Mouse (Mus musculus) E14TG2a.4 (cell line): ENCODE measurements around the gene Prok1.

Experiments used
- H3K27me3 ChIP-seq: 2 replicates; pipeline ENCODE4 v1.6.1; 2014; ENCODE audit warnings: low read length, control low read depth; ENCODE audit not compliant: insufficient read depth
- H3K36me3 ChIP-seq: 2 replicates; pipeline ENCODE4 v1.6.1; 2014; ENCODE audit warnings: low read length, control low read depth; ENCODE audit not compliant: insufficient read depth
- H3K4me1 ChIP-seq: replicated peaks from 2 replicates; pipeline ENCODE4 v1.6.1; 2014; ENCODE audit warnings: low read depth, low read length, control low read depth
- H3K4me3 ChIP-seq: replicated peaks from 2 replicates; pipeline ENCODE4 v1.5.1; 2014; ENCODE audit warnings: mild to moderate bottlenecking, low read length
- H3K9me3 ChIP-seq: 2 replicates; pipeline ENCODE4 v1.6.1; 2014; ENCODE audit warnings: low read length, control low read depth
- CTCF ChIP-seq: conservative IDR thresholded peaks from 2 replicates; pipeline ENCODE4 v1.5.1; 2014; ENCODE audit warnings: low read length
- NANOG ChIP-seq: IDR thresholded peaks from 2 replicates; pipeline ENCODE4 v1.6.1; 2014; ENCODE audit warnings: borderline replicate concordance, low read length, mixed read lengths
- POU5F1 ChIP-seq: IDR thresholded peaks from 2 replicates; pipeline ENCODE4 v1.6.1; 2014; ENCODE audit warnings: low read length, borderline replicate concordance

Gene Prok1

GRCm38 (mm10) chr3:107266814-107267345 is 27.4 kb upstream of the Prok1 start:
- Histone ChIP-seq H3K4me1 (no peaks in the 10 kb centered on the region), H3K27me3 (no peaks in the 10 kb centered on the region), H3K4me3 (no peak overlapping the region), H3K9me3 (no peaks in the 10 kb centered on the region), H3K36me3 (no peaks in the 10 kb centered on the region)
- TF ChIP-seq CTCF = no peak
- TF ChIP-seq NANOG = no peak
- TF ChIP-seq POU5F1 = no peak

- no peaks in the 10 kb centered on the region for H3K4me1 ChIP-seq
- H3K9me3 ChIP-seq = no peaks in the 10 kb centered on the region
- H3K36me3 ChIP-seq = no peaks in the 10 kb centered on the region
- no peaks in the 10 kb centered on the region for H3K27me3 ChIP-seq
- TF ChIP-seq NANOG = no peak
- TF ChIP-seq CTCF = no peak
- no peak for TF ChIP-seq POU5F1
- H3K4me3 ChIP-seq = no peak overlapping the region
Measured at GRCm38 (mm10) chr3:107261851-107262165, 22.3 kb upstream of the Prok1 start.

- H3K4me1 ChIP-seq = no peaks in the 10 kb centered on the region
- TF ChIP-seq POU5F1 (no peak), CTCF (no peak), NANOG (no peak)
- no peaks in the 10 kb centered on the region for H3K9me3 ChIP-seq
- H3K36me3 ChIP-seq = no peaks in the 10 kb centered on the region
- no peaks in the 10 kb centered on the region for H3K27me3 ChIP-seq
- no peak overlapping the region for H3K4me3 ChIP-seq
Measured at GRCm38 (mm10) chr3:107260956-107261850, 21.7 kb upstream of the Prok1 start.

DNA sequence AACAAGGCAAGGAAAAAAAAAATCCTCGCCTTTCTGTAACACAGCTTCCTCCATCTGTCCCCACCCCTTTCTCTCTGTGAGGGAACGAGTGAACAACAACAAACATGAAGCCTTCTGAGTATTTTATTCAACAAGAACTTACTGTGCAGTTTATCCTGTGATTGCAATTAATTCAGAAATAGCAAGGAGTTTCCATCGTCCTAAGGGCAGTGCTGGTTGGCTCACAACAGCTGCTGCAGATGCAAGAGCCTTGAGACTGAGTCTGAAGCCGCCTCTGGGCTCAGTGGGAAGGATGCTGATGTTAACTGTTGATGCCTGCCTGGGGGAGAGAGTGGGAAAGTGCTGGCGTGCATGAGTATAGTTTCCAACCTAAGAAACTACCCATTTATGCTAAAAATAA is 18.4 kb upstream of the Prok1 start:
- Histone ChIP-seq H3K36me3 (no peaks in the 10 kb centered on the region), H3K27me3 (no peaks in the 10 kb centered on the region; the same call in 1 of the 2 replicates), H3K4me1 (no peaks in the 10 kb centered on the region), H3K4me3 (no peak overlapping the region), H3K9me3 (no peaks in the 10 kb centered on the region)
- TF ChIP-seq CTCF (no peak), NANOG (no peak), POU5F1 (no peak)

GRCm38 (mm10) chr3:107256724-107257123 is 17.2 kb upstream of the Prok1 start:
- no peak overlapping the region for H3K4me3 ChIP-seq
- no peaks in the 10 kb centered on the region for H3K36me3 ChIP-seq
- no peaks in the 10 kb centered on the region; the same call in 1 of the 2 replicates for H3K27me3 ChIP-seq
- TF ChIP-seq NANOG = no peak
- no peak for TF ChIP-seq POU5F1
- H3K4me1 ChIP-seq = no peaks in the 10 kb centered on the region
- H3K9me3 ChIP-seq = no peaks in the 10 kb centered on the region

GRCm38 (mm10) chr3:107255992-107256391 is 16.5 kb upstream of the Prok1 start:
- no peaks in the 10 kb centered on the region for H3K9me3 ChIP-seq
- no peak overlapping the region for H3K4me3 ChIP-seq
- no peak for TF ChIP-seq POU5F1
- TF ChIP-seq CTCF = no peak
- TF ChIP-seq NANOG = no peak

GRCm38 (mm10) chr3:107253925-107254324 is 14.4 kb upstream of the Prok1 start:
- no peak overlapping the region for H3K4me3 ChIP-seq
- H3K4me1 ChIP-seq = no peaks in the 10 kb centered on the region
- H3K36me3 ChIP-seq = no peaks in the 10 kb centered on the region
- TF ChIP-seq NANOG (no peak), CTCF (no peak), POU5F1 (no peak)
- no peaks in the 10 kb centered on the region; the same call in 1 of the 2 replicates for H3K27me3 ChIP-seq
- H3K9me3 ChIP-seq = no peaks in the 10 kb centered on the region

More at GRCm38 (mm10) chr3:107255992-107256391, 16.5 kb upstream of the Prok1 start:
- Histone ChIP-seq H3K4me1 (no peaks in the 10 kb centered on the region), H3K27me3 (no peaks in the 10 kb centered on the region; the same call in 1 of the 2 replicates), H3K36me3 (no peaks in the 10 kb centered on the region)

DNA sequence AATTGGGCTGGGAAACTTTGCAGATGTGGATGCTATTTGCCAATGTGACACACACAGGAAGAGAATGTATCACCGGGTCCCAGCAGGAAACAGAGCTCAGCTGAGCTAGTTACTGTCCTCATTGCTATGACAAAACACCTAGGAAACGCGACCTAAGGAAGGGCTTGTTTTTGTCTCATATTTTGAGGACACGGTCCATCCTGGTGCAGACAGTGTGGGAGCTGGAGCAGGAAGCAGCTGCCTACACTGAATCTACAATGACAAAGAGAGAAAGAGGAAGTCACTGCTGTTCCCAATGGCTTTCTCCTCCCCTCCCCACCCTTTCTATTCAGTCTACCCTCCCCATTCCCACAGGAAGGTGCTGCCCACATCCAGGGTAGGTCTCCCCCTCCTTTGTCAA is 12.5 kb upstream of the Prok1 start:
- H3K4me3 ChIP-seq = no peak overlapping the region
- no peaks in the 10 kb centered on the region; the same call in 1 of the 2 replicates for H3K27me3 ChIP-seq
- no peaks in the 10 kb centered on the region for H3K4me1 ChIP-seq
- no peaks in the 10 kb centered on the region for H3K36me3 ChIP-seq
- no peak for TF ChIP-seq NANOG
- TF ChIP-seq POU5F1 = no peak
- TF ChIP-seq CTCF = no peak
- no peaks in the 10 kb centered on the region for H3K9me3 ChIP-seq
